Mouse (Mus musculus): ENCODE measurements around the gene Arid3a. TPM values are rescaled to one million over a fixed set of nuclear protein-coding genes. Genes with fewer than 3 reads are reported as not detected.

Arid3a gene
- polyA plus RNA-seq, 1 experiment: 3.6 TPM

Other genes with a start within 250 kb of the Arid3a start
- 178 and 188 TPM in 2 replicates for gene Cdc34, start 244.8 kb upstream of the Arid3a start, polyA plus RNA-seq (2012; rRNA removed)
- 0.73 and 0.88 TPM in 2 replicates for gene Gzmm, start 238.0 kb upstream of the Arid3a start, polyA plus RNA-seq (2012; rRNA removed)
- gene Bsg, start 222.6 kb upstream of the Arid3a start, polyA plus RNA-seq (2012; rRNA removed): 808 and 1,022 TPM in 2 replicates
- 4.0 and 5.2 TPM in 2 replicates for gene Hcn2, start 210.4 kb upstream of the Arid3a start, polyA plus RNA-seq (2012; rRNA removed)
- gene Polrmt, start 180.5 kb upstream of the Arid3a start, polyA plus RNA-seq (2012; rRNA removed): 57.5 and 63.7 TPM in 2 replicates
- not detected in 2 replicates for gene Fgf22, start 172.0 kb upstream of the Arid3a start, polyA plus RNA-seq (2012; rRNA removed)
- gene Rnf126, start 160.1 kb upstream of the Arid3a start, polyA plus RNA-seq (2012; rRNA removed): 119 and 129 TPM in 2 replicates
- 12.9 and 13.6 TPM in 2 replicates for gene Fstl3, start 149.8 kb upstream of the Arid3a start, polyA plus RNA-seq (2012; rRNA removed)
- 0.29 and 0.48 TPM in 2 replicates for gene Prss57, start 136.1 kb upstream of the Arid3a start, polyA plus RNA-seq (2012; rRNA removed)
- gene Palm, start 133.5 kb upstream of the Arid3a start, polyA plus RNA-seq (2012; rRNA removed): 15.4 and 17.6 TPM in 2 replicates
- 299 and 402 TPM in 2 replicates for gene Misp, start 106.1 kb upstream of the Arid3a start, polyA plus RNA-seq (2012; rRNA removed)
- 255 and 340 TPM in 2 replicates for gene Ptbp1, start 72.6 kb upstream of the Arid3a start, polyA plus RNA-seq (2012; rRNA removed)
- gene Prtn3, start 52.6 kb upstream of the Arid3a start, polyA plus RNA-seq (2012; rRNA removed): 1.6 and 1.8 TPM in 2 replicates
- gene Plppr3, start 52.4 kb upstream of the Arid3a start, polyA plus RNA-seq (2012; rRNA removed): 3.4 and 4.6 TPM in 2 replicates
- gene Elane, start 40.8 kb upstream of the Arid3a start, polyA plus RNA-seq (2012; rRNA removed): not detected in 2 replicates
- 166 and 209 TPM in 2 replicates for gene Cfd, start 36.2 kb upstream of the Arid3a start, polyA plus RNA-seq (2012; rRNA removed)
- 28.6 and 36.5 TPM in 2 replicates for gene Med16, start 18.1 kb upstream of the Arid3a start, polyA plus RNA-seq (2012; rRNA removed)
- gene Gm26602, start 16.2 kb upstream of the Arid3a start, polyA plus RNA-seq (2012; rRNA removed): not detected in 2 replicates
- gene Kiss1r, start 10.1 kb upstream of the Arid3a start, polyA plus RNA-seq (2012; rRNA removed): 1.9 and 3.0 TPM in 2 replicates
- gene R3hdm4, start 5.8 kb upstream of the Arid3a start, polyA plus RNA-seq (2012; rRNA removed): 92.4 and 94.6 TPM in 2 replicates
- 29.6 and 40.8 TPM in 2 replicates for gene Wdr18, start 33.1 kb downstream of the Arid3a start, polyA plus RNA-seq (2012; rRNA removed)
- gene Grin3b, start 43.7 kb downstream of the Arid3a start, polyA plus RNA-seq (2012; rRNA removed): not detected in 2 replicates
- 194 and 223 TPM in 2 replicates for gene Tmem259, start 57.3 kb downstream of the Arid3a start, polyA plus RNA-seq (2012; rRNA removed)
- gene Cnn2, start 61.5 kb downstream of the Arid3a start, polyA plus RNA-seq (2012; rRNA removed): 49.1 and 56.1 TPM in 2 replicates
- gene Abca7, start 69.5 kb downstream of the Arid3a start, polyA plus RNA-seq (2012; rRNA removed): 17.3 and 24.5 TPM in 2 replicates
- 33.5 and 42.4 TPM in 2 replicates for gene Arhgap45, start 89.6 kb downstream of the Arid3a start, polyA plus RNA-seq (2012; rRNA removed)
- 146 and 172 TPM in 2 replicates for gene Polr2e, start 112.8 kb downstream of the Arid3a start, polyA plus RNA-seq (2012; rRNA removed)
- gene Gpx4, start 120.1 kb downstream of the Arid3a start, polyA plus RNA-seq (2012; rRNA removed): 282 and 473 TPM in 2 replicates
- gene Sbno2, start 178.5 kb downstream of the Arid3a start, polyA plus RNA-seq (2012; rRNA removed): 67.2 and 91.7 TPM in 2 replicates
- gene Stk11, start 188.8 kb downstream of the Arid3a start, polyA plus RNA-seq (2012; rRNA removed): 112 and 115 TPM in 2 replicates
- gene Atp5d, start 211.6 kb downstream of the Arid3a start, polyA plus RNA-seq (2012; rRNA removed): 1,215 and 1,440 TPM in 2 replicates
- gene Cbarp, start 213.8 kb downstream of the Arid3a start, polyA plus RNA-seq (2012; rRNA removed): 5.0 TPM in 2 replicates
- gene Midn, start 221.2 kb downstream of the Arid3a start, polyA plus RNA-seq (2012; rRNA removed): 62.7 and 89.3 TPM in 2 replicates
- gene Cirbp, start 238.9 kb downstream of the Arid3a start, polyA plus RNA-seq (2012; rRNA removed): 52.6 and 63.1 TPM in 2 replicates
- 15.9 and 18.2 TPM in 2 replicates for gene 1600002K03Rik, start 245.9 kb downstream of the Arid3a start, polyA plus RNA-seq (2012; rRNA removed)